Mouse (Mus musculus) urinary bladder, postnatal 14 days (tissue): ENCODE data around the gene Crip2.

Source experiments
- DNase-seq: peaks from one replicate; pipeline ENCODE4 v3.0.0; 2021; ENCODE audit warnings: low spot score

Crip2 gene

GRCm38 (mm10) chr12:113147481-113147880 is 7.4 kb downstream of the Crip2 start:
- DNase-seq = peak; percentile 54

GRCm38 (mm10) chr12:113148381-113149035 is 8.5 kb downstream of the Crip2 start:
- peak; percentile 77 for DNase-seq

- DNase-seq = no peak
These were observed 9.3 kb downstream of the Crip2 start for GRCm38 (mm10) chr12:113149341-113149740.

GRCm38 (mm10) chr12:113149896-113150295 is 9.9 kb downstream of the Crip2 start:
- no peak for DNase-seq

- no peak for DNase-seq
These were observed 10.6 kb downstream of the Crip2 start for GRCm38 (mm10) chr12:113150591-113150990.

GRCm38 (mm10) chr12:113151046-113151445 is 11.0 kb downstream of the Crip2 start:
- DNase-seq = no peak

- peak; percentile 61 for DNase-seq
These were observed 11.7 kb downstream of the Crip2 start for GRCm38 (mm10) chr12:113151661-113152271.

GRCm38 (mm10) chr12:113152272-113152661 is 12.2 kb downstream of the Crip2 start:
- peak; percentile 44 for DNase-seq

GRCm38 (mm10) chr12:113152991-113153525 is 13.0 kb downstream of the Crip2 start:
- no peak for DNase-seq

GRCm38 (mm10) chr12:113153971-113154370 is 13.9 kb downstream of the Crip2 start:
- peak; percentile 33 for DNase-seq

- no peak for DNase-seq
These were observed 14.7 kb downstream of the Crip2 start for GRCm38 (mm10) chr12:113154747-113155075.

- DNase-seq = peak; percentile 73
These were observed 15.2 kb downstream of the Crip2 start for GRCm38 (mm10) chr12:113155076-113155771.

- DNase-seq = peak; percentile 100
These were observed 16.0 kb downstream of the Crip2 start, which contains the start of gene Tedc1 for GRCm38 (mm10) chr12:113155887-113156539. Gene Tedc1, plus strand, starts transcription at chr12:113156421.

- DNase-seq = no peak
These were observed 16.5 kb downstream of the Crip2 start for GRCm38 (mm10) chr12:113156540-113156929.

- DNase-seq = no peak
These were observed 17.0 kb downstream of the Crip2 start for GRCm38 (mm10) chr12:113157002-113157401.

- DNase-seq = no peak
These were observed 17.5 kb downstream of the Crip2 start for GRCm38 (mm10) chr12:113157521-113157920.

- DNase-seq = no peak
These were observed 17.9 kb downstream of the Crip2 start for GRCm38 (mm10) chr12:113157971-113158370.

GRCm38 (mm10) chr12:113163561-113164006 is 23.5 kb downstream of the Crip2 start:
- no peak for DNase-seq

- no peak for DNase-seq
These were observed 28.0 kb downstream of the Crip2 start for GRCm38 (mm10) chr12:113168031-113168536.

- no peak for DNase-seq
These were observed 37.1 kb downstream of the Crip2 start for GRCm38 (mm10) chr12:113176960-113177725.

GRCm38 (mm10) chr12:113181020-113181419 is 41.0 kb downstream of the Crip2 start:
- no peak for DNase-seq
